Mouse (Mus musculus) mouse trophoblast stem cell (cell line): ENCODE measurements around the gene Hist1h3g.

ENCODE experiments used
- in situ Hi-C, 2 experiments: fragments of 300-500 bp; cut with MseI, MboI; formaldehyde crosslinking; loops; 2 replicates in 1 of 2; 3 replicates in 1 of 2; pipeline ENCODE4 v1.15.1; 2025

The Hist1h3g gene

DNA sequence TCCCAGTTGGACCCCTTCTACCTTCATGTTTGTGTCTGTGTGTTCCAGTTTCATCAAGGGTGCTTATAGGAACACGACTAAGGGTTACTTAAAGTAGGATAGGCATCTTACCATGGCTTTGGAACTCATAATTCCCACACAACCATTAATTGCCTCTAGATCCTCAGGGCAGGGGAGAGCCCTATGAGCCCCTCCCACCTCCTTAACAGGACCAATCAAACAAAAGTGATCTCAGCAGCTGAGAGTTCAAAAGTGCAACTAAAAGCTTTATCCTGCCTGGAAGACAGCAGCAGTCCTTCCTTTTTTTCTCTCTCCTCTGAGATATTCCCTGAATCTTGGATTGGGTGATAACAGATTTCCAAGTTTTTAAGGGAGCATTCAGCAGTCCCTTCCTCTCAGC is 25.1 kb upstream of the Hist1h3g start:
- in situ Hi-C loops, result loop anchor here in 1 of 2 experiments (10.0 to 25.0 kb wide), 2 partner anchors 1473 to 1575 kb away; partner anchors contain the start of genes Hist1h2ag, Hist1h2ah, Hist1h2bj and Hist1h2bk

DNA sequence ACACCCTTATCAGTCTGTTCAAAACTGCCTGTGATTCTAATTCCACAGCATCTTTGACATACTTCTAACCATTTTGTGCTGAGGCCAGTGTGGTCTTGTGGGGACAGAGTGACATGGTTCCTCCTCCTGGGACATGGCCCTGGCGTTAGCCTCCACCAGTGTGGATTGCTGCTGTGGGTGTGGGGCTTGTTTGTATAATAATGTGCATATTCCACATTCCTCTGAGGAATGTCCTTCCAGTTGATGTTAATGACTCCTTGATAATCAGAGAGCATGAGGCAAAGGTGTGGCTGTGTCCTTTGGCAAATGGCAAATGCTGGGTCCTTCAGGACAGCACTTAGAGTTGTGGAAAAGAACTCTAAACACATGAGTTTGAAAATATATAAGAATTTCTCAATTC is 21.7 kb upstream of the Hist1h3g start:
- in situ Hi-C loops, result loop anchor here in 1 of 2 experiments (10.0 to 25.0 kb wide), 2 partner anchors 1476 to 1579 kb away; partner anchors contain the start of genes Hist1h2ag, Hist1h2ah, Hist1h2bj and Hist1h2bk

DNA sequence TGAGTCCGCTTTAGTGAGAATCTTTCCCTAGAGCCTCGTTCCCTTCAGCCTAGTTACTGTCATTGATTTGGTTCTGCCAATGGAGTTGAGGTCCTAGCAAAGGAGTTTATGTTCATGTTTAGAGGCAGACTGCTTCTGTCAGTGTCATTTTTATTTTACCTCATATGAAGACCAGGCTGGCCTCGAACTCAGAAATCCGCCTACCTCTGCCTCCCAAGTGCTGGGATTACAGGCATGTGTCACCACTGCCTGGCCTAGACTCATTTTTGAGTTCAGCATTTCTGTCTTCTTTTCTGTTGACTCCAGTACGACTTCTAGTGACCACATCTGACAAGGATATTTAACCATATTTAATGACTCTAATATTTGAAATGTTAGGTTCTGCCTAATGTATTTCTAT is 19.9 kb upstream of the Hist1h3g start:
- in situ Hi-C loops, result loop anchor here (5.0 to 25.0 kb wide), 3 partner anchors 78 to 1580 kb away; partner anchors contain the start of genes Hist1h2ag (in 1 of the 2), Hist1h2ah (in 1 of the 2), Hist1h2bj (in 1 of the 2) and Hist1h2bk (in 1 of the 2)

DNA sequence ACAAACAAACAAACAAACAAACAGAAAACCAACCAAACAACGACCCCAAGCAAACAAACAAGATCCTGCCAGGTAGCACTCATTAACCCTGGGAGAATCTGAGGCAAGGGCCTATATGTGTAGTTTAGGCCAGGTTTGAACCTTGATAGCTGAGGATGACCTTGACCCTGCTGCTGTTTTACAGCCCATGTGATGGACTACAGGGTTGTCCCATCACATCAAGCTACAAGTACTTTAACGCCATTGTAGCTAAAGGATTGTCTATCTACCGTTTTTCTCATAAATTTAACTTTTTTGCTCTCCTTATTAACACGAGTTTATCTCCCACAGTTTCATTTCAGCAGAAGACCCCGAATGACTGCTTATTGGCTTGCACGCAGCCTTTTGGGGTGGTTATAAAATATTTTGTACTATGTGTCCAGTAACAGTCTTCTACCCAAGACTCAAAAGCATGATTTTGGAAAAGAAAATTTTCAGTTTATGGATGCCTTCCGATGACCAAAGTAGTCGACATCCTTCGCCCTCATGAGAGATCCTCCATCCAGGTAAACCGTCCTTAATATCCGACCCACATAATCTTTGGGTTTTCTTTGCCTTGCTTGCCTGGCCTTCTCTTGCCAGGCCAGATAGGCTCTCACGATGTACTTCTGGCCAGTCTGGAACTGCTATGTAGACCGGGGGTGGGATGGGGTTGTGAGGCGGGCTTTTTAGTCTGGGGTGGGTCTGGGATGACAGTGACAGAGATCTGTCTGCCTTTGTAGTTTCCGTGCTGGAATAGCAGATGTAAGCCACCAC is 19.2 kb upstream of the Hist1h3g start:
- in situ Hi-C loops, result loop anchor here (5.0 to 25.0 kb wide), 3 partner anchors 79 to 1581 kb away; partner anchors contain the start of genes Hist1h2ag (in 1 of the 2), Hist1h2ah (in 1 of the 2), Hist1h2bj (in 1 of the 2) and Hist1h2bk (in 1 of the 2)

DNA sequence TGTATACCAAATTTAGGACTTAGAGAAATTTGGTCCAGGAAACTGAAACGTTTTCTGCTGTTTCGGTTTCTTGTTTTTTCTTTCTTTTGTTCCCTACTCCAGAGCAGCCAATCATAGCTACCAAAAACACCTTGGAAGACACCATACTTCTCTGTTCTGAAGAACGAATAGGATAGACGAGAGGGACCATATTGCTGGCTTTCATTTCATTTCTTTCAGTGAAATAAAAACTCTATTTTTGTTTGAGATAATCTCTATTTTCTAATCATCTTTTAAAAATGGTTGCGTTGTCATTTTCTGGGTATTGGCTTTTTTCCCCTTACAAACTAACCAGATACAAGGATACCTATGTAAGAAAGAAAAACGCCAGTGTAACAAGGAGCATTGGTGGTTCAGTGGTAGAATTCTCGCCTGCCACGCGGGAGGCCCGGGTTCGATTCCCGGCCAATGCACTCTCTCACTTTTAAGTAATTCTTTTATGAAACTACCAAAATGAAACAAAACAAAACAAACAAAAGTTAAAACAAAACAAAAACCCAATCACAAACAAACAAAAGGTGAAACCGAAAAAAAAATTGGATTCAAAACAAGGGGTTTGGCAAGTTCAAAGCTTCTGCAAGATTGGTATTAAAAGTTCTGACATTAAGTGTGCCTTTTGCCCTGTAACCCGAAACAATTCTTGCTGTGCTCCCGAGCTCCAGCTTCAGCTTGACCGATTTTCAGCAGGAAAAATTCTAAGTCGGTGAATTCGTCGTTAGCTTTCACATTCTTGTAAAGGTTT is 18.2 kb upstream of the Hist1h3g start:
- in situ Hi-C loops, result loop anchor here (5.0 to 25.0 kb wide), 3 partner anchors 80 to 1582 kb away; partner anchors contain the start of genes Hist1h2ag (in 1 of the 2), Hist1h2ah (in 1 of the 2), Hist1h2bj (in 1 of the 2) and Hist1h2bk (in 1 of the 2)

DNA sequence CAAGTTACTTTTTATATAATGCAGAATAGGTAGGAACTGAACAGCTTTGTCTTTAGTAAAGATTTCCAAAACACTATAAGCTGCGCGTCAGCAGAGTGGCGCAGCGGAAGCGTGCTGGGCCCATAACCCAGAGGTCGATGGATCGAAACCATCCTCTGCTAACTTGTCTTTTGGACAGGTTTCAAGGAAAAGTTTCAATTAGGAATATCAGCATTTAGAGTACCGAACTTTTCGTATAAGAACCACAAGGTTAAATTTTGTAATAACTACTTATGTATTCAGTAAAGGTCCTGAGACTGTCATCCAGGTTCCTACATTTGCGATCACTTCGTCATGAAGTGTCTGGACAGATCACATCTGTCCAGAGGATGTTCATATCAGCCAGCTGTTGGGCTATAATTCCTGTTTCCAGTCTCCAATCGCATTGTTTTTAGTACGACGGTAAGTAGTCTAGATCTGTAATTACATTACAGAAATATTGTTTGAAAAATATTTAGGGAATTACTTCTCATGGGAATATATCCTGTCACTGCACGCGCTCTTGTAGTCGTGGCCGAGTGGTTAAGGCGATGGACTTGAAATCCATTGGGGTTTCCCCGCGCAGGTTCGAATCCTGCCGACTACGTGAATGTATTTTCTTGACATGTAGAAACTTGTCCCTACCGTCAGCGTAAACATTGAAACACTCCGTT is 17.5 kb upstream of the Hist1h3g start:
- in situ Hi-C loops, result loop anchor here (5.0 to 25.0 kb wide), 3 partner anchors 80 to 1583 kb away; partner anchors contain the start of genes Hist1h2ag (in 1 of the 2), Hist1h2ah (in 1 of the 2), Hist1h2bj (in 1 of the 2) and Hist1h2bk (in 1 of the 2)

DNA sequence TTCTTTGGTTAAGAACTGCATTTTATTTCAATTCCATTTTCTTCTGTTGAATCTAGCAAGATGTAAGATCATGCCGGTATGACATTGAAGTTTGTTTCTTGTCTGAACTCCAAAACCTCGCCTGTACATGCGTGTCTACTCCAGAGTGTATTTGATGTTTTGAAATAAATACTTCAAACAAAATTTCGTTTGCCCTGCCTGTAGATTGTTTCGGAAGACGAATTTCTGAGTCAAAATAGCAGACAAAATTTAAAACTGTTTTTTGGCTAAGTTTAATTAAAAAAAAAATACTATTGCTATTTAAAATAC is 17.0 kb upstream of the Hist1h3g start:
- in situ Hi-C loops, result loop anchor here (5.0 to 25.0 kb wide), 3 partner anchors 81 to 1583 kb away; partner anchors contain the start of genes Hist1h2ag (in 1 of the 2), Hist1h2ah (in 1 of the 2), Hist1h2bj (in 1 of the 2) and Hist1h2bk (in 1 of the 2)

DNA sequence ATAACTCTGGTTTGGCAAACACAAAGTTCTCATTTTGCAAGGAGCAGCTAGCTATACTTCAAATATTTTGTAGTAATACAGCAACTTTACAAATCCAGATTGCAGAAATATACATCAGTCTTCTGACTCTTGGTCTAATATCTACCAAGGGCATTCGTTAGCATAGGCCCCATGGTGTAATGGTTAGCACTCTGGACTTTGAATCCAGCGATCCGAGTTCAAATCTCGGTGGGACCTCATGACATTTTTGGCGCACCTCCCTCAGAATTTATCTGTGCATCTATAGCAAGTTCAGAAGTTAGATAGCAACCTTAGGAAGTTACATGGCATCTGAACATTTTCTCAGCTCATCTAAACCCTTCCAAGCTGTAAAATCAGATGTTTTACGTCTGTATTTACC is 16.3 kb upstream of the Hist1h3g start:
- in situ Hi-C loops, result loop anchor here (5.0 to 25.0 kb wide), 3 partner anchors 82 to 1584 kb away; partner anchors contain the start of genes Hist1h2ag (in 1 of the 2), Hist1h2ah (in 1 of the 2), Hist1h2bj (in 1 of the 2) and Hist1h2bk (in 1 of the 2)

DNA sequence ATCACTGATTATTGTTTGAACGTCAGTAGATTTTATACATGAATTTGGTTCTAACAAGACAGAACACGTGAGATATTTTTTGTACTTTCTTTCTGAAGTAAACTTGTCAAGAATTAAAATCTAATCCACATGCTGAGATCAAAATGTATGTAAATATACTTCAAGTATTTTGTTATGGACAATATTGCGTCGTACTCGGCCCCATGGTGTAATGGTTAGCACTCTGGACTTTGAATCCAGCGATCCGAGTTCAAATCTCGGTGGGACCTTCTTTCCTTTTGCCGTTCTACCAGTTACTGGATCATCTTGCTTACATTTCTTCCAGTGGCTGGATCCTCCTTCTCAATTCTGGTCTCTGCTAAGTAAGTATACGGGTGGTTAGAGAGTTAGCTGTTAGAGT is 15.8 kb upstream of the Hist1h3g start:
- in situ Hi-C loops, result loop anchor here (5.0 to 25.0 kb wide), 3 partner anchors 82 to 1585 kb away; partner anchors contain the start of genes Hist1h2ag (in 1 of the 2), Hist1h2ah (in 1 of the 2), Hist1h2bj (in 1 of the 2) and Hist1h2bk (in 1 of the 2)

DNA sequence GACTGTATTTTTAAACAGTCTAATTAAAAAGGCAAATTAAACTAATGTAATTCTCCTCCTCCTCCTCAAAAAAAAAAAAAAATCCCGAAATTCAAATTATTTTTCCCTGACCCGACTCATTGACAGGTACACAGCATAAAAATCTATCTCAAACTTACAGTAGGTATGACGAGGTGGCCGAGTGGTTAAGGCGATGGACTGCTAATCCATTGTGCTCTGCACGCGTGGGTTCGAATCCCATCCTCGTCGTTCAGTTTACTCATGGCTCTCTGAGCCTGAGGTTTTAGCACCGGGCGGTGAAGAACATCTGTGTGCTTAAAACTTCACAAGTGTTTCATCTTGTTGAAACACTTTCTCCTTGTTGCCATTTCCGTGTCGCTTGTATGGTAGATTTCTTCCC is 13.5 kb upstream of the Hist1h3g start:
- in situ Hi-C loops, result loop anchor here (10.0 to 25.0 kb wide), 2 partner anchors 1477 to 1484 kb away; partner anchors contain the start of genes Hist1h2ag (in 2 of the 2), Hist1h2bj (in 2 of the 2), Hist1h4i (in 2 of the 2) and Hist1h2ah (in 1 of the 2)

DNA sequence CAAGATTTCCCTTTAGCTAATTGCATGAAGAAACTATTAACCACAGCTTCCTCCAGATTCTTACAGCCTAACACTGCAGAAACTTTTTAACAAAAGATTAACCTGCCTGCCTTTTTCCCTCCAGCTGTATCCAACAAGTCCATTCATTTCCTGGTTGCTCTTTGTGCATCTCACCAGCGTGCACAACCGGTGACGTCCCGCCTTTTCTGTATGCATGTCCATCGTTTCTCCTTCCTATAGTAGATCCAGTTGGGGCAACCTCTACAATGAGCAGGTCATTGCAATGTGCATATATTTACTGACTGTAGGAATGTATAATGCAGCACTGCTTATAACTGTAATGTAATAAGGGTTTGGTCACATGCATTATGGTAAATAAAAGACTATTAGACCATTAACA is 11.2 kb upstream of the Hist1h3g start:
- in situ Hi-C loops, result loop anchor here (10.0 to 25.0 kb wide), 2 partner anchors 1479 to 1487 kb away; partner anchors contain the start of genes Hist1h2ag (in 2 of the 2), Hist1h2bj (in 2 of the 2), Hist1h4i (in 2 of the 2) and Hist1h2ah (in 1 of the 2)

DNA sequence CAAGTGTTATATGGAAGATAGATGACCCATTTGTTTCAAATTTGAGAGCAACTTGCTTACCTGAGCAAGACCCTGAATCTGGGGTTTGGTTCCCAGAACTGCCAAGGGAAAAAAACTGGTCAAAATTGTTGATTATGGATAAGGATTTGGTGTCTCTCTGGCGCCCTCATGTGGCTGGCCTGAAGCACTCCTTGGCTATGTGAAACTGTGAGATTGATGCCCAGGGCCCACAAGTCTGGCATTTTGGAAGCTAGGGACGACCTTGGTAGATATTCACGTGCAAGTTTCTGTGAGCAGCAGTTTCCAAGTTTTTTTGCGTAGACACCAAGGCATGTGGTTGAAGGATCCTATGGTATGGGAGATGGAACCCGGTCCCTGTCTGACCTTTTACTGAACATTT is 10.6 kb upstream of the Hist1h3g start:
- in situ Hi-C loops, result loop anchor here (10.0 to 25.0 kb wide), 2 partner anchors 1480 to 1487 kb away; partner anchors contain the start of genes Hist1h2ag (in 2 of the 2), Hist1h2bj (in 2 of the 2), Hist1h4i (in 2 of the 2) and Hist1h2ah (in 1 of the 2)

DNA sequence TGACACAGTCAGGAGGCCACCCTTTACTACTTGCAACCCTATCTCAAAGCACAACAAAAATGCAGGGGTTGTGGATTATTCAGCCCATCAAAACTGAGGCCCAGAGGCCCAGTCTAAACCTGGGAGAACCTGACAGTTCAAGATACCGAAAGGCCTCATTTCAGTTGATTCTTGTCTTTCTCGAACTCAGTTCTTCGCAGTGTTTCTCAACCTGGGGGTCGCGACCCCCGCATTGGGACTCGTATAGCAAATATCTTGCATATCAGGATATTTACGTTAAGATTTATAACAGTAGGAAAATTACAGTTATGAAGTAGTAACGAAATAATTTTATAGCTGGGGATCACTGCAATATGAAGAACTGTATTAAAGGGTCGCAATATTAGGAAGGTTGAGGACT is 9.3 kb upstream of the Hist1h3g start:
- in situ Hi-C loops, result loop anchor here in 1 of 2 experiments (10.0 kb wide), 1 partner anchor 1481 kb away; the partner anchor contains the start of genes Hist1h2ag, Hist1h2bj and Hist1h4i

DNA sequence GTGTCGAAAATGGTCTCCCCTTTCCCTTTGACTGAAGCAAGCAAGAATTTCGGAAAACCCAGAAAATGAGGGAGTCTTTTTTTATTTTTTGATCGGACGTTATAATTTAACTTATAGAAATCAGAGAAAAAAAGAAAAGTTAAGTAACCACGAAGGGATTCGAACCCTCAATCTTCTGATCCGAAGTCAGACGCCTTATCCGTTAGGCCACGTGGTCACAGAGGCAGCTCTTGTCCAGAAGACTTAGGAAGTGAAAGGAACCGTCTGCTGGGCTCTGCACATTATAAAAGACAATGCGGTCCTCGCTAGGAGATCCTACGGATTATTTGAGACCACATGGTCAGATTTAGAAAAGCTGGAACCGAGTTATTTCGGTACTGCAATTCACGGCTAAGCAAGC is 8.9 kb upstream of the Hist1h3g start:
- in situ Hi-C loops, result loop anchor here in 1 of 2 experiments (10.0 kb wide), 1 partner anchor 1482 kb away; the partner anchor contains the start of genes Hist1h2ag, Hist1h2bj and Hist1h4i

DNA sequence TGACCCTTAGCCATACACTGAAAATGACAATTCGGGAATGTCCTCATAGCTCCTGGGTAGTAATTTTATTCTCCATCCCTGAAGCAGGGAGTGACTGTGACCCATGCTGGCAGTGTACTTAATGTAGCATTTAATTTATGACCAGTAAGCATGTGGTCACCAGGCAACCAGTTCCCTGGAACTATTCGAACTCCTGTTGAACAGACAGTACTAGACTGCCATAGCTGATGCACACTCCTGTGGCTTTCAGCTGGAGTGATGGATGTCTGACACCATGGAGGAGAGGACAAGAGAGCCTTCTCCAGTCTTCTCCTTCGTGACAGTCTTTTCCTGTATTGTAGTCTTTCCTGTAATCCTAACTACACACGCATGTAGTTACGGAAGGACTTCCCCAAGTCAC is 6.2 kb upstream of the Hist1h3g start:
- in situ Hi-C loops, result loop anchor here in 1 of 2 experiments (10.0 kb wide), 1 partner anchor 1484 kb away; the partner anchor contains the start of genes Hist1h2ag, Hist1h2bj and Hist1h4i

DNA sequence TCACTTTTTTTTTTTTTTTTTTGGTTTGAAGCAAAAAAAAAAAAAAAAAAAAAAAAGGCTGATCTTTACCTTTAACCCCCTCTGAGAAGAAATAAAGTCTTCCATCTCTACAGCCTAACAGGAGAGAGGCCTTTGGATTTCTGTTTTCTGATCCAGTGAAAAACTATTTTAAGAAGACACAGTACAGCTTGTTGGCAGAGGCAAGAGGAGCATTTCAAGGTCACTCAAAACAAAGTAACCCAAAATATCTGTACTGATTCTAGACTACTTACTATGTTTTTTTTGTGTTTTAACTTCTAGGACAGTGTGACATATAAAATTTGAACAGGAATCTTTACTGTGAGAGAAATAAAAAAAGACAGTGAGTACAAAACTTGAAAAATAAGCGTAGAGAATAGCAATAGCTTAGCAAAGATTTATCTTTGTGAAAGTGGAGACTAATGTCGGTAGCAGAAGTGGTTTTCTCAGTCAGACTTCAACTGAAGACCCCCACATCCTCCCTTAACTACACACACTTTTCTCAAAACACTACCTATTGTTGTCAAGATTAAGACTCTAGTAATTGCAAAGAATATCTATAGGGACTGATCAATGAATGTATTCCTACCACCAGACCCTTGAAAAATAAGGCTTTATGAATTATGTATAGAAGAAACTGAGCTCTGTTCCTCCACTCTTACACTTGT is 5.6 kb upstream of the Hist1h3g start:
- in situ Hi-C loops, result loop anchor here in 1 of 2 experiments (10.0 kb wide), 1 partner anchor 1485 kb away; the partner anchor contains the start of genes Hist1h2ag, Hist1h2bj and Hist1h4i

DNA sequence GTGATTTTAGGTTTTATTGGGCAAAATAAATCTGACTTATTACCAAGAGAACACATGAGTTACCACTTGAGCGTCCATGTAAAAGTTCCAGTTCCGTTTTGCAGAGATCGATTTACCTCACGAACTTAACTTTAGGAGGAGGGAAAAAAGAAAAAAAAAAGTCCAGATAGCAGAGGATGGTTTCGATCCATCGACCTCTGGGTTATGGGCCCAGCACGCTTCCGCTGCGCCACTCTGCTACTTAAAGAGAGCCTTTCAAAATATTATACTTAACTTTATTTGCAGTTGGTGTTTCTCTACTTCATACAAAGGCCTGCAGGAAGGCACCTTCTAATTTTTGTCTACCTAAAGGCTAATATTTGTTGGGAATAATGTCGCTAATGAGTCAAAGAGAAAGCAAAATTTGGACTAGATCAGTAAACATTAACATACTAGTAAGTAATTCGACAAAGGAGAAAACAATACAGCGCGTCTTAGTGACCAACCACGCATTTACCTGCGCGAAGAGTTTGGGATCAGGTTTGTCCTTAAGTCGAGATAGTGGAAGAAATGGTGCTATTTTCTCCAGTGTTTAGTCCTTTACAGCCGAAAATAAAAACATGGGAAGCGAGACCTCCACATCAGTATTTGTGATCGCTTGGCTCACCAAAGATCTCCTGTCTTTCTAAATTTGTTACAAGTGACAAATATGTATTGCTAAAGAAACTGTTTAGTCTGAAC is 4.9 kb upstream of the Hist1h3g start:
- in situ Hi-C loops, result no loop called here
